Mouse (Mus musculus): ENCODE results near the gene Cfap100. TPM values are rescaled to one million over a fixed set of nuclear protein-coding genes. Genes with fewer than 3 reads are reported as not detected.
A peak's percentile ranks its signal among the peaks of the same experiment; 100 is the strongest.

Gene Cfap100
- polyA plus RNA-seq, 1 experiment from 2014 or later = 0.49 TPM

- no peak overlapping the region for H3K27ac ChIP-seq (ENCODE audit: low read length)
- no peak for ATAC-seq (ENCODE audit: low FRiP score, low TSS enrichment)
- no peak overlapping the region for H3K4me2 ChIP-seq (replicated peaks; ENCODE audit: low read depth, low read length)
- peaks cover 6% of the 10 kb centered on the region; the same call in 1 of the 2 replicates for H3K4me1 ChIP-seq (ENCODE audit: insufficient read depth, low read length)
- no peak overlapping the region for H3K4me3 ChIP-seq (ENCODE audit: low read length)
- WGBS = 95% methylated on average over 2 of the region's 2 CpGs
- peaks cover 10% of the 10 kb centered on the region for H3K36me3 ChIP-seq (ENCODE audit: insufficient read depth, low read length)
- no peak overlapping the region for H3K9ac ChIP-seq (replicated peaks; ENCODE audit: low read length)
- no peaks in the 10 kb centered on the region for H3K9me3 ChIP-seq (ENCODE audit: low read length)
- no peaks in the 10 kb centered on the region for H3K27me3 ChIP-seq (ENCODE audit: insufficient read depth, low read length)
These were observed 41.7 kb upstream of the Cfap100 start for GRCm38 (mm10) chr6:90470255-90470654.

DNA sequence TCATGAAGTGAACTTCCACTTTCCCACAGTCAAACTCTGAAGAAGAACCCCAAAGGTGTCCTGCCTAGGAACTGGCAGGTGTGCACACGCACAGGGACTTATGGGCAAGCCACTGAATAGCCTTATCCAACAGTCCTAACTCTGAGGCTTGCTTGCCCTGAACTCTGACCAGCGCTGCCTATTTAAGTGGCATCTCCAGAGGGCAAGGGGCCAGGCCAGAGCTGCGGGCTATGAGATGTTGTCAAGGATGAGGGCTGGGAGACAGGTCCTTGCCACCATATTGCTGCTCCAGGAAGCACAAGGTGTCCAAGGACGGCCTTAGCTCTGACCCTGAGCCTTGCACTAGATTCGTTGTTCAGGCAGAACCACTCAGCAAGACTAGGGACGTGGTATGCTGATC, 40.4 kb upstream of the Cfap100 start:
- no peak for ATAC-seq (ENCODE audit: low FRiP score, low TSS enrichment)
- H3K4me3 ChIP-seq (ENCODE audit: low read length) = no peak overlapping the region
- no peaks in the 10 kb centered on the region for H3K27me3 ChIP-seq (ENCODE audit: insufficient read depth, low read length)
- no peak overlapping the region for H3K9ac ChIP-seq (replicated peaks; ENCODE audit: low read length)
- peaks cover 10% of the 10 kb centered on the region for H3K36me3 ChIP-seq (ENCODE audit: insufficient read depth, low read length)
- 88% methylated on average over 6 of the region's 6 CpGs for WGBS
- peaks cover 9% of the 10 kb centered on the region for H3K4me1 ChIP-seq (ENCODE audit: insufficient read depth, low read length)
- H3K9me3 ChIP-seq (ENCODE audit: low read length) = no peaks in the 10 kb centered on the region
- H3K4me2 ChIP-seq (replicated peaks; ENCODE audit: low read depth, low read length) = no peak overlapping the region
- no peak overlapping the region for H3K27ac ChIP-seq (ENCODE audit: low read length)

DNA sequence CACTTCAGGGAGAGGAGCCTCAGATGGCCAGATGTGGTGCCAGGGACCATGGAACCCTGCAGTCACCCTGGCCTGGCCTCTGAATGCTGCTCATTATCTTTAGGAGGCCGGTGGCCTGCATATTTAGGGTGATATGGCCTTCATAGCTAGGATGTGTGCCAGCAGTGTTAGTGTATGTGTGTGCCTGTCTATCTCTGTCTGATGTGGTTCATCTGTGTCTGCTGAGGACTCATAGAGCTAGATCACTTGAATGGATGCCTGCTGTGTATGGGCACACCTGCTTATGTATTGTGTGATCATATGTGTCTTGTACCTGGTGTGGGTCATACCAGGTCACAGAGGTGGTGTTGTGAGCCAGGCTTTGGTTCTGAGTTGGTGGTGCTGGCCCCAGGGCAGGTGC, 39.6 kb upstream of the Cfap100 start:
- Histone ChIP-seq H3K27ac (ENCODE audit: low read length) (no peak overlapping the region), H3K4me1 (ENCODE audit: insufficient read depth, low read length) (peaks cover 15% of the 10 kb centered on the region), H3K27me3 (ENCODE audit: insufficient read depth, low read length) (no peaks in the 10 kb centered on the region), H3K36me3 (ENCODE audit: insufficient read depth, low read length) (peaks cover 10% of the 10 kb centered on the region), H3K9me3 (ENCODE audit: low read length) (no peaks in the 10 kb centered on the region), H3K4me2 (replicated peaks; ENCODE audit: low read depth, low read length) (no peak overlapping the region), H3K9ac (replicated peaks; ENCODE audit: low read length) (no peak overlapping the region), H3K4me3 (ENCODE audit: low read length) (no peak overlapping the region)
- no peak for ATAC-seq (ENCODE audit: low FRiP score, low TSS enrichment)
- 88% methylated on average over 1 of the region's 1 CpGs for WGBS

DNA sequence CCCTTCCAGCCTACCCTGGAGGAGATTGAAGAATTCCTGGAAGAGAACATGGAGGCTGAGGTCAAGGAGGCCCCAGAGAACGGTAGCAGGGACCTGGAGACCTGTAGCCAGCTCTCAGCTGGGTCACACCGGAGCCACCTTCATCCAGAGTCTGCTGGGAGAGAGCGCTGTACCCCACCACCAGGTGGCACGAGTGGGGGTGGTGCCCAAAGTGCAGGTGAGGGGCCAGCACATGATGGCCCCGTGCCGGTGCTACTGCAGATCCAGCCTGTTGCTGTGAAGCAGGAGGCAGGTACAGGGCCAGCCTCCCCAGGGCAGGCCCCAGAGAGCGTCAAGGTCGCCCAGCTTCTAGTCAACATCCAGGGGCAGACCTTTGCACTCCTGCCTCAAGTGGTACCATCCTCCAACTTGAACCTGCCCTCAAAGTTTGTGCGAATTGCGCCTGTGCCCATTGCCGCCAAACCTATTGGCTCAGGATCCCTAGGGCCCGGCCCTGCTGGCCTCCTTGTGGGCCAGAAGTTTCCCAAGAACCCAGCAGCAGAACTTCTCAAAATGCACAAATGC, 38.3 kb upstream of the Cfap100 start:
- Histone ChIP-seq H3K9me3 (ENCODE audit: low read length) (no peaks in the 10 kb centered on the region), H3K4me1 (ENCODE audit: insufficient read depth, low read length) (peaks cover 16% of the 10 kb centered on the region), H3K27me3 (ENCODE audit: insufficient read depth, low read length) (peaks cover 1% of the 10 kb centered on the region), H3K36me3 (ENCODE audit: insufficient read depth, low read length) (peaks cover 10% of the 10 kb centered on the region), H3K4me3 (ENCODE audit: low read length) (no peak overlapping the region), H3K4me2 (replicated peaks; ENCODE audit: low read depth, low read length) (no peak overlapping the region), H3K9ac (replicated peaks; ENCODE audit: low read length) (no peak overlapping the region), H3K27ac (ENCODE audit: low read length) (no peak overlapping the region)
- 93% methylated on average over 12 of the region's 12 CpGs for WGBS
- no peak for ATAC-seq (ENCODE audit: low FRiP score, low TSS enrichment)

DNA sequence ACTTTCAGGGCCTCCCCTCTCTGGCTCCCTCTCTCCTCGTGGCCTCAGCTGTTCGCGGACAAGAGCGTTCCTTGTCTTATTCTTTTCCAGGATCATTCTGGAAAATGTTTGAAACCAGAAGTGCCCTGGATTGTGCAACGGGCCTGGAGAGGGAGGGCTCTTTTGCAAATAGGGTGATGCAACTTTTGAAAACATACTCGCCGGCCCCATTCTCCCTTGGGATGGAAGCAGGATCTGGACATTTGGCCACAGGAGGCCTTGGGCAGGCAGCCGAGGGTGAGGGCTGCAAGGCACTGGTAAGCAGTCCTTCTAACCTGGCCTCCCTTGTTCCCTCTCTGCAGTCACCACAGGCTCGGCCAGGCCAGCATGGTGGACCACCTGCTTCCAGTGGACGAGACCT, 37.5 kb upstream of the Cfap100 start:
- Histone ChIP-seq H3K27ac (ENCODE audit: low read length) (no peak overlapping the region), H3K9ac (replicated peaks; ENCODE audit: low read length) (no peak overlapping the region), H3K27me3 (ENCODE audit: insufficient read depth, low read length) (peaks cover 10% of the 10 kb centered on the region), H3K36me3 (ENCODE audit: insufficient read depth, low read length) (peaks cover 10% of the 10 kb centered on the region), H3K4me1 (ENCODE audit: insufficient read depth, low read length) (peaks cover 16% of the 10 kb centered on the region), H3K4me3 (ENCODE audit: low read length) (no peak overlapping the region), H3K4me2 (replicated peaks; ENCODE audit: low read depth, low read length) (no peak overlapping the region), H3K9me3 (ENCODE audit: low read length) (no peaks in the 10 kb centered on the region)
- no peak for ATAC-seq (ENCODE audit: low FRiP score, low TSS enrichment)
- 84% methylated on average over 10 of the region's 10 CpGs for WGBS

DNA sequence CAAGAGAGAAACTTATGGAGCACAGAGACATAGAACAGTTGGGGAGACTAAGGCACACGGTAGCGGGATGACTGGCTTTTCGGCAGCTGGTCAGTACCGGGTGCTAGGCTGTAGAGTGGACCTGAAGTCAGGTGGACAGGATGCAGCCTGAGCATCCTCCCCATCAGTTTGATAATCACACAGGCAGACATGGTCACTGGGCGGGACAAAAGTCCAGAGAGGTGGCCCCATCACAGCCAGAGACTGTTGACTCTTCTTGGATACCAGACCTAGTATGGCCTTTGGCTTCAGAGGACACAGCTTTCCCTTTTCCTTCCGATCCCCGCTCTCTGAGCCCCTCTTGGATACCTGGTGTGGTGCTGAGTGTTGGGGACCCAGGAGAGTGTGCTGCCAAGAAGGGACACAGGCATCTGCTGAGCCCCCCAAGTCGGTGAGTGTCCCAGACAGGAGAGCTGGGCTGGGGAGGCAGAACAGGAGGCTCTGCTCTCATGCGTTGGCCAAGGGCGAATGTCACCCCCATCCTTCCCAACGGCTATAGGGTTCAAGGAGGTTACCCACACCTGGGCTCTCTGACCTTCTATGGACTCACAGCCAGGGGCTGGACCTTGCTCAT, 36.5 kb upstream of the Cfap100 start:
- H3K27ac ChIP-seq (ENCODE audit: low read length) = no peak overlapping the region
- peaks cover 13% of the 10 kb centered on the region for H3K4me1 ChIP-seq (ENCODE audit: insufficient read depth, low read length)
- no peak overlapping the region for H3K4me2 ChIP-seq (replicated peaks; ENCODE audit: low read depth, low read length)
- 93% methylated on average over 11 of the region's 11 CpGs for WGBS
- peaks cover 17% of the 10 kb centered on the region for H3K27me3 ChIP-seq (ENCODE audit: insufficient read depth, low read length)
- H3K9ac ChIP-seq (replicated peaks; ENCODE audit: low read length) = no peak overlapping the region
- no peak for ATAC-seq (ENCODE audit: low FRiP score, low TSS enrichment)
- peaks cover 10% of the 10 kb centered on the region for H3K36me3 ChIP-seq (ENCODE audit: insufficient read depth, low read length)
- H3K4me3 ChIP-seq (ENCODE audit: low read length) = no peak overlapping the region
- no peaks in the 10 kb centered on the region for H3K9me3 ChIP-seq (ENCODE audit: low read length)

DNA sequence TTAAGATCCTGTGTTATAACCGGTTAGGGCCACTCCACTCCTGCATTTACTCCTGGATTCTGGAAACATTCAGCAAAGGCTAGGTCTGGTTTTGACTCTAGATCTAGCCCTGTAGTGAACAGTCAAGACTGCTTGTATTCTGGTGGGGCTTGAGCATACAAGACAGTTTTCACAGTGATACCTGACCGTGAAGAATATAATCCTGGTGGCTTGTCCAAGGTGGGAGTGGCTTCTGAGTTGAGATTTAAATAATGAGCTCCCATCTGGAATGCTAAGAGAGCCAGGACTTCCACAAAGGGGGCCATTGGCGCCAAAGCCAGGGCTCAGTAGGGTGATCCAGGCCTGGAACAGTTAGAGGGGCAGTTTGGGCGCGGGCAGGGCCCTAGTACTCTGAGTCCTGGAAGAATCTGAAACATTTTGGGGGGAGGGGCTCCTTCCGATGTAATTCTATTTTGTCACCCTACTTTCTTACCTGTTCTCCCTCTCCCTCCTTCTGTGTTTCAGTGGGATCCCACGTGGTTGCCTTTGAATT, 35.4 kb upstream of the Cfap100 start:
- Histone ChIP-seq H3K4me2 (replicated peaks; ENCODE audit: low read depth, low read length) (peak overlapping the region; percentile 100), H3K4me3 (ENCODE audit: low read length) (peak overlapping the region; percentile 71), H3K27ac (ENCODE audit: low read length) (peak overlapping the region; percentile 7), H3K9me3 (ENCODE audit: low read length) (no peaks in the 10 kb centered on the region), H3K4me1 (ENCODE audit: insufficient read depth, low read length) (peaks cover 13% of the 10 kb centered on the region), H3K27me3 (ENCODE audit: insufficient read depth, low read length) (peaks cover 17% of the 10 kb centered on the region), H3K9ac (replicated peaks; ENCODE audit: low read length) (peak overlapping the region; percentile 76), H3K36me3 (ENCODE audit: insufficient read depth, low read length) (peaks cover 10% of the 10 kb centered on the region)
- no peak for ATAC-seq (ENCODE audit: low FRiP score, low TSS enrichment)
- 38% methylated on average over 7 of the region's 7 CpGs for WGBS

- H3K4me2 ChIP-seq (replicated peaks; ENCODE audit: low read depth, low read length) = peak overlapping the region; percentile 100
- WGBS = 0% methylated on average over 31 of the region's 31 CpGs
- peak; percentile 87 for ATAC-seq (ENCODE audit: low FRiP score, low TSS enrichment)
These were observed 34.7 kb upstream of the Cfap100 start for GRCm38 (mm10) chr6:90463228-90463862.

GRCm38 (mm10) chr6:90462841-90463227, 34.2 kb upstream of the Cfap100 start:
- ATAC-seq (ENCODE audit: low FRiP score, low TSS enrichment) = peak; percentile 58
- WGBS = 0% methylated on average over 38 of the region's 38 CpGs
- H3K27ac ChIP-seq (ENCODE audit: low read length) = peak overlapping the region; percentile 7
- H3K4me2 ChIP-seq (replicated peaks; ENCODE audit: low read depth, low read length) = peak overlapping the region; percentile 100
- peak overlapping the region; percentile 76 for H3K9ac ChIP-seq (replicated peaks; ENCODE audit: low read length)
- peaks cover 17% of the 10 kb centered on the region for H3K27me3 ChIP-seq (ENCODE audit: insufficient read depth, low read length)
- H3K4me3 ChIP-seq (ENCODE audit: low read length) = peak overlapping the region; percentile 71
- H3K9me3 ChIP-seq (ENCODE audit: low read length) = no peaks in the 10 kb centered on the region
- H3K4me1 ChIP-seq (ENCODE audit: insufficient read depth, low read length) = peaks cover 13% of the 10 kb centered on the region
- peaks cover 9% of the 10 kb centered on the region for H3K36me3 ChIP-seq (ENCODE audit: insufficient read depth, low read length)

More at GRCm38 (mm10) chr6:90463228-90463862, 34.7 kb upstream of the Cfap100 start:
- H3K4me1 ChIP-seq (ENCODE audit: insufficient read depth, low read length) = peaks cover 13% of the 10 kb centered on the region
- H3K27me3 ChIP-seq (ENCODE audit: insufficient read depth, low read length) = peaks cover 17% of the 10 kb centered on the region
- H3K36me3 ChIP-seq (ENCODE audit: insufficient read depth, low read length) = peaks cover 10% of the 10 kb centered on the region
- peak overlapping the region; percentile 76 for H3K9ac ChIP-seq (replicated peaks; ENCODE audit: low read length)
- H3K9me3 ChIP-seq (ENCODE audit: low read length) = no peaks in the 10 kb centered on the region
- peak overlapping the region; percentile 7 for H3K27ac ChIP-seq (ENCODE audit: low read length)
- peak overlapping the region; percentile 71 for H3K4me3 ChIP-seq (ENCODE audit: low read length)

Measured in kidney, embryonic 16.5 days (tissue).